Mouse (Mus musculus) CD4-positive helper T cell, adult 2 months (primary cell): ENCODE results near the gene Cebpa.

Source experiments
- DNase-seq: peaks from one replicate; pipeline ENCODE4 v3.0.0-alpha.2; 2012; ENCODE audit warnings: low read depth, missing footprints, low spot score

The Cebpa gene

GRCm38 (mm10) chr7:35120146-35120691 lies 1.1 kb downstream of the Cebpa start:
- DNase-seq, result no peak

DNA sequence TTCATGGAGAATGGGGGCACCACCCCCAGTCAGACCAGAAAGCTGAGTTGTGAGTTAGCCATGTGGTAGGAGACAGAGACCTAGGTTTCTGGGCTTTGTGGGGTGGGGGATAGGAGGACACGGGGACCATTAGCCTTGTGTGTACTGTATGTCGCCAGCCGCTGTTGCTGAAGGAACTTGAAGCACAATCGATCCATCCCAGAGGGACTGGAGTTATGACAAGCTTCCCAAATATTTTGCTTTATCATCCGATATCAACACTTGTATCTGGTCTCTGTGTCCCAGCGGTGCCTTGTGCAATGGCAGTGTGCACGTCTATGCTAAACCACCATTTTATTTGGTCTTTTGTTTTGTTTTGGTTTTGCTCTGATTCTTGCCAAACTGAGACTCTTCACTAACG lies 2.1 kb downstream of the Cebpa start:
- no peak for DNase-seq

- DNase-seq, result no peak
Measured at GRCm38 (mm10) chr7:35122401-35123320, 3.6 kb downstream of the Cebpa start.

DNA sequence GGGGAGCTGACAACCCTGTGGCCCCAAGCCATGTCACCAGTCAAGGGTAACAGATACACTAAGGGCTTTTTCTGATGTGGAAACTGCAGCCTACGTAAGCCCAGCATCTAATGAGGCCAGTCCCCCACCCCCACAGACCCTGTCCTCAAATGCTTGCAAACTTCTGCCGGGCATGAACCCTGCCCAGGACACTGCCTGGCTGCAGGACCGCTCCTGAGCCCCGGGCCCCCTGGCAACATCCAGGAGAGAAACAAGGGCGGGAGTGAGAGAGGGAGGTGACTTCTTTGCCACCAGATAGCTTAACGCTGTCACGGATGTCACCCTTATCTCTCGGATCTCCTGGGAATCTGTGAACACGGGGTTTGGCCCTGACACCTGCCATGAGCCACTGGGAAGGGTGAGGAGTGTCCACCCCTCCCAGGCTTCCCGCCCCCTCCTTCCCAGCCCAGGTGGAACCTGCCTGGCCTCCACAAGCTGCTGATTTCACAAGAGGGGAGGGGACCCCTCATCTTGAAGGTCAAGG lies 4.4 kb downstream of the Cebpa start:
- DNase-seq, result no peak

- no peak for DNase-seq
Measured at GRCm38 (mm10) chr7:35124216-35124615, 5.1 kb downstream of the Cebpa start.

DNA sequence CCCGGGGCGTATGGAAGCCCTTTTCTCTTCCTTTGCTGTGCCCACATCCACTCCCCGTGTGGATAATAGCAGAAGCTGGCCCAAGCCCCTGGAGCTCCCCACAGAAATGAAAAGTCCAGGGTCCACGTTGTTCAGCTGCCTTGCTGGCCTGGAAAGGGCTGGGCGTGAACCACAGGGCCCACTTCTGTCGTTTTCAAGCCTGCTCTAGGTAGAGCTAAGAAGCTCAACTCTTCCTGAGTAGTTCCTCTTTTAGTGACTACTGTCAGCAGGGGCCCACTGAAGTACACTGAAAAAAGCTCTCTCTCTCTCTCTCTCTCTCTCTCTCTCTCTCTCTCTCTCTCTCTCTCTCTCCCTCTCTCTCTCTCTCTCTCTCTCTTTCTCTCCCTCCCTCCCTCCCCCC lies 5.7 kb downstream of the Cebpa start:
- DNase-seq, result no peak

GRCm38 (mm10) chr7:35125971-35126370 lies 6.9 kb downstream of the Cebpa start:
- DNase-seq, result no peak

DNA sequence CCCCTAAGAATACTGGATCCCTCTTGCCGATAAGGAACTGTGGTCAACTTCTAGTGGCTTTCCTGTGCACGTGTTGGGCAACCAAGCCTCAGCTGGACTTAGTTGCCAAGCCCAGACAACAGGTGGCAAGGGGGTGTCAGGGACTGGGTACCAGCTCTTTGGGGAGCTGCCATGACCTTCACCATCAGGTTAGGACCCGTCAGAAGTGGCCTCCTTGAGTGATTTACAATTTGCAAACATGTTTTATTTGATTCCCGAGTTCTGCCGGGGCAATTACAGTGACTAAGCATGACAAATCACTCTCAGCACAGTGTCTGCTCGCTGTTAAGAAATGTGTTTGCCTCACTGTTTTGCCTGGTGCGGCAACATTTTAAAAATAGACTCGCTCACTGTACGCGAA lies 7.9 kb downstream of the Cebpa start:
- DNase-seq, result no peak

DNA sequence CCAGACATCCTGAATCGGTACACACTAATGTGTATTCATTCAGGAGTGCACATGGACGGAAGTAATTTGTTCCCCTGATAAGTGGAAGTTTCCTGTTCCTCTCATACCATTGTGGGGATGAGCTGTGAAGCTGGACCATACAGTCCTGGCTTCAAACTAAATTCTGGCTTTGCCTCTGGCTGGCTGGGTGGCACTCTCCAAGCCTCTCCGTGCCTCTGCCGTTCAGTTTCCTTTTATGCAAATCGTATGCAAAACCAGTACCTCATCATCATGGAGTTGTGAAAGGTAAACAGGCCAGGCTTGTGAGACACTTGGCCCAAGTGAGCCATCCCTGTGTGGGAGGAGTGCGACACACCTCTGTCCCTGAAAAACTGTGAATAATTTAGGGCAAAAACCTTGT lies 8.6 kb downstream of the Cebpa start:
- peak; percentile 23 for DNase-seq

DNA sequence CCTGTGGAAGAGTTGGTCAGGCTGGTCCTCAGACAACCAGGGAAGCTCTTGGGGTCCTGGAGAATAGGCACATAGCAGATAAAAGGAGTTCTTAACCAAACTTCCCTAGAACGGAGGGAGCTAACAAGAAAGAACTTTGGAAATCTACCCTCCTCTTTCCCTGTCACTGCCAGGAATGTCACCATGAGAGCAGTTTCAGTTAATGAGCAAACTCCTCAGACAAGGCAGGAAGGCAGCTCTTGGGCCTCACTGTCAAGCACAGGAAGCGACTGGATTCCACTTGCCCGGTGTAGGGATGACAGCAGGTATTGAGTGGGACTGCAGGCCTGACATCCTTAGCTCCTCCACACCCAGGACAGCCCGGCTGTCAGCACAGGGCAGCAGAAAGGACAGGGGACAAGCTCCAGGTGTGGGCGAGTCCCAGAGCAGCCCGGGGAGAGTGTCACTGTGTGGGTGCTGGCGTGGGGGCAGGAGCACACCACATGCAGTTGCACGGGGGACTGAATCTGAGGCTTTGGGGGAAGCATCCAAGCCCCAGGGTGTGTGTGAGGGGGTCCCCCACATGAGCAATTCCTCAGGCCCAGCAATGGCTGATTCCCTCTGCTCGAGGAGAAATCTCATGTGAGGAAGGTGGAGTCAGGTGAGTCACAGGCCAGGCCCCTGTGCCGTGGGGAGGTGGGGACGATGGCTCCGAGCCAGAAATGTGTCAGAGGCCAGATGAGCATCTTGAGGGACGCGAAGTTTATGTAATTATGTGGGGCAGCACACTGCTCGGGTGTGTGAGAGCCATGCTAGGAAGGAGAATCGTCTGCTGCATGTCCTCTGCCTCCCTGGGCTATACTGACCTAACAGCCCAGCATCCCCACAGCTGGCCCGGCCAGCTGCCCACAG lies 9.8 kb downstream of the Cebpa start:
- DNase-seq, result no peak

DNA sequence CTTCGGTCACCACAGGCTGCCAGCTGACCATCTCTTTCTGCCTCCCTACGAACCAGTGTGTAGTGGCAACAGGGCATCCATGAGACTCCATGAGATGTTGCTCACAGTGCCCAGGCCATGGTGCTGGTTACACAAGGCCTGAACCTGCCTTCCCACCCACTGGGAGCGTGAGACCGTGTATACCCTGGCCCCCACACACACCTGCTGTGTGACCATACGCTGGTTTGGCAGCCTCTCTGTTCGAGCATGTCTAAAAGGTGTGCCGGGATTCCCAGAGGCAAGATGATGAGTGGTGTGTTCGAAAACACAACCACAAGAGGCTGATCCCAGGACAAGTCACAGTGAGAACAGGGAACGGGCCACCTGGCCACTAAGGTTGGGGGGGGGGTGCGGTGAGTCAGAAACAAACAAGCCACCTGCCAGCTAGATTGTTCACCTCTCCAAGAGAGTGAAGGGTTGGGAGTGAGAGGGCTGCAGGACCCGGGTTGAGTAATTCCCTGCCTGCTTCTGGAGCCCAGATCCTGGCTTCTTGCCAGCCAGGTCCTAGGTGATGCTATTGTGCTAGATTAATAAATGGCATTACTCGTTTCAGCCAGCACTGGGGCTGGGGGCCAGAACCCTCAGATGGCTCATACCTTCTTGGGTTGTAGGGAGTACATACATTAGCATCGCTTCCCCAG lies 11.1 kb downstream of the Cebpa start:
- DNase-seq, result no peak

DNA sequence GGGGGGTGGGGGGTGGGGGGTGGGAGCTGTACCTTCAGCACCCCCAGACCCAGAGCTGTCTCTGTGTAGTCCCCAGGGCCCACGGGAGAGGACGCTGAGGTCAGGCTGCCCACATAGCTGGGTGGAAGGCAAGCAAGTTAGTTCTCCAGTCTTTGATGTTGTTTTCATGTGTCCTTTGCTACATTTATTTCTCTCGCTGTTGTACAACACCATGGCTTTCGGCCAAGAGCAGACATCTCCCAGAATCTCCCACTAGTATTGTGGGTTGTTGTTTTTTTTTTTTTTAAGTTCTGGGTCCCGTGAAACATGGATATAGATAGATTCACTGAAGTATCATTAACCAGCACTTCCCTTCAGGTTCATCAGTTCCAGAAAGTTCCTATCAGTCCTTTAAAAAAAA lies 11.8 kb downstream of the Cebpa start:
- DNase-seq, result no peak

DNA sequence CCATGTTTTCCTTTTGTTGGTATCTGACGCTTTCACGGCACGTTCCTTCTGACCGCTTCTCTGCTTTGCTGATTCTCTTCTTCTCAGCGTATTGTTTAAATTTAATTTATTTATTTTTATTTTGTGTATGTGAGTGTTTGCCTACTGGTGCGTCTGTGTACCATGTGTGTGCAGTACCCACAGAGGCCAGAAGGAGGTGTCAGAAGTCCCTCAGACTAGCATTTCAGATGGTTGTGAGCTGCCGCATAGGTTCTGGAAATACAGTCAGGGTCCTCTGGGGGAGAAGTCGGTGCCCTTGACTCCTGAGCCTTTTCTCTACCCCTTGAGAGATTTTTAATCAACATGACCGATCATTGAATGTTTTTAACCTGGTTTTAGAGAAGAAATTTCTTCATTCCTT lies 12.5 kb downstream of the Cebpa start:
- DNase-seq, result no peak

GRCm38 (mm10) chr7:35134621-35135020 lies 15.5 kb downstream of the Cebpa start:
- no peak for DNase-seq

DNA sequence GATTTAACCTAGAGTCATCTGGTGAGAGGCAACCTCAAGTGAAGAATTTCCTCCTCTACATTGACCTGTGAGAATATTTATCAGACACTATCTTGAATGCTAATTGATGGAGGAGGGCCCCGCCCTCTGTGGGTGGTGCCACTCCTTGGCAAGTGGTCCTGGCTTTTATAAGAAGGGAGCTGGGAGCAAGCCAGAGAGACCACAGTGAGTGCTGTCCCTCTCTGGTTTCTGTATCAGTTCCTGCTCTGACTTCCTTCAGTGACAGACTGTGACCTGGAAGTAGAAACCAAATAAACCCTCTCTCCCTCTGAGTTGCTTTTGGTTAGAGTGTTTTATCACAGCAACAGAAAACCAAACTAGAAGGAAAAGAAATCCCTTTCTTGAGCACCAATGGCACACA lies 18.4 kb downstream of the Cebpa start:
- DNase-seq, result no peak

- no peak for DNase-seq
Measured at GRCm38 (mm10) chr7:35138481-35138880, 19.4 kb downstream of the Cebpa start.

GRCm38 (mm10) chr7:35139880-35140279 lies 20.8 kb downstream of the Cebpa start:
- DNase-seq, result peak; percentile 54

DNA sequence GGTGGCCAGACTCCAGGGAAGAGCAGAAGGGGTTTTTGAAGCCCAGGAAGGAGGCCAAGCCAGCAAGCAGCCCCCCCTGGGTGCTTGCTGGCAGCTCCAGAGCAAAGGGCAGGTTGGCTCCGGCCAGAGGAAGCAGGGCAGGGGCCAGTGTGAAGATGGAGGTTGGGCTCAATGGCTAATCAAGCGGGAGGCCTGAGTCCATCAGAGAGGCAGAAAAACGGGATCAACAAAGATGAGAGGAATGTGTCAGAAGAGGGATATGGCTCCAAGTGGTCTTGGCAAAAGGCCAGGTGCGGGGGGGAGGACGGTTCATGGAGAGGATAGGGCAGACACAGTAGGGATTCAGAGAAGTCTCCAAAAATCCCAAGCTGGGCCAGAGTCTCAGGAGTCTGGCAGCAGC lies 22.4 kb downstream of the Cebpa start:
- DNase-seq, result no peak

DNA sequence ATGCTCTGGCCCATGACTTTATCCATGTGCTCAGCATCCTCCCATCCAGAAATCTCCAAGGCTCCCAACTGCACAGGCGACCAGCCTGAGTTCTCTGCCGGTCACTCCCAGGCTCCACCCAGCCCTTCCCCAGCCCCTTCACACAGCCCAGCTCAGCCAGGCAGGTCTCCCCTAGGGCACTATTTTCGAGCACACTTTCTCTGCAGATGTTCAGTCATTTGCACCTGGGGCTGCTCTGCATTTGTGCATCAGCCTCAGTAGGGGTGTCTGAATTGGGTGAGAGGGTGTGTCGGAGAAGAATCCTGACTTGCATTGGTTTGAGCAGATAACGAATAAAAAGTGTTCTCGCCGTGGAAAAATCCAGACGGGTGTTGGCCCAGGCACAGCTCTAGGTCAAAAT lies 23.4 kb downstream of the Cebpa start:
- no peak for DNase-seq

- no peak for DNase-seq
Measured at GRCm38 (mm10) chr7:35143864-35144618, 24.9 kb downstream of the Cebpa start.

DNA sequence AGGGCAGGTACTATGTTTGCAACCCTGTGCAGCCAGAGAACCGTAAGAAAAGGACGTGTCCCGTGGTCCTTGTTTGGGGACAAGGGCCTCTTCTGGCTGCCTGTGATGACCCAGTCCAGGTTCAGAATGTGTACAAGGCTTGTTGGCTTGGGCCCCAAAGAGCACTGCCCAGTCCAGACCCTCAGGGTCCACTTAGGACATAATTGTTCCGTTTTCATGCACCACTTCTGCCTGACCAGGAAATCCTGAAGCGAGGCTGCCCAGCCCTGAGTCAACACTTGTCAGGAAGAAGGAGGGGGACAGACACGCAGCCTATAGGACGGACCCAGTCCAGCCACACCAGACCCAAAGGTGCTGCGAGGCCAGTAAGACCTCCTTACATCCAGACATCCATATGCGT lies 26.0 kb downstream of the Cebpa start:
- DNase-seq, result no peak
